Mouse (Mus musculus): ENCODE results near the gene Zfp14.

GRCm38 (mm10) chr7:30010551-30011195, 40.5 kb downstream of the Zfp14 start:
- TF ChIP-seq POLR2A (IDR thresholded peaks at IDR 0.05; ENCODE audit: borderline replicate concordance, extremely low read depth, low read depth, low read length): no peak
- no peak for TF ChIP-seq CTCF (IDR thresholded peaks at IDR 0.05; ENCODE audit: insufficient read depth, low read length)

All from lung, adult 2 months (tissue).